Mouse (Mus musculus) spleen, postnatal 10 days (tissue): ENCODE results near the gene Dicer1.

ENCODE experiments used
- DNase-seq, 2 experiments: peaks; one replicate each; pipeline ENCODE4 v3.0.0; 2021 to 2022; ENCODE audit warnings: low spot score in 2 of 2

Dicer1 gene

GRCm38 (mm10) chr12:104751814-104752765 is at the start of gene Dicer1:
Gene Dicer1 (minus strand): TSS chr12:104751952.
- DNase-seq, result peak; percentile 96 to 98

GRCm38 (mm10) chr12:104799365-104799764 is 47.6 kb upstream of the Dicer1 start:
- peak in 1 of 2 experiments; percentile 48 for DNase-seq

- no peak for DNase-seq
These were observed 46.2 kb upstream of the Dicer1 start for GRCm38 (mm10) chr12:104797905-104798304.

GRCm38 (mm10) chr12:104796635-104797378 is 45.1 kb upstream of the Dicer1 start:
- DNase-seq, result no peak

GRCm38 (mm10) chr12:104794957-104795356 is 43.2 kb upstream of the Dicer1 start:
- no peak for DNase-seq

GRCm38 (mm10) chr12:104793486-104793885 is 41.7 kb upstream of the Dicer1 start:
- DNase-seq, result no peak

GRCm38 (mm10) chr12:104777603-104778002 is 25.9 kb upstream of the Dicer1 start:
- DNase-seq, result no peak

GRCm38 (mm10) chr12:104771941-104772340 is 20.2 kb upstream of the Dicer1 start:
- DNase-seq, result no peak

GRCm38 (mm10) chr12:104769201-104769785 is 17.5 kb upstream of the Dicer1 start:
- no peak for DNase-seq

GRCm38 (mm10) chr12:104767183-104767582 is 15.4 kb upstream of the Dicer1 start:
- DNase-seq, result peak in 1 of 2 experiments; percentile 28

GRCm38 (mm10) chr12:104765761-104766160 is 14.0 kb upstream of the Dicer1 start:
- no peak for DNase-seq

GRCm38 (mm10) chr12:104765116-104765515 is 13.4 kb upstream of the Dicer1 start:
- no peak for DNase-seq

GRCm38 (mm10) chr12:104763918-104764317 is 12.2 kb upstream of the Dicer1 start:
- DNase-seq, result no peak

- no peak for DNase-seq
These were observed 9.7 kb upstream of the Dicer1 start for GRCm38 (mm10) chr12:104761411-104761810.

- DNase-seq, result no peak
These were observed 6.3 kb upstream of the Dicer1 start for GRCm38 (mm10) chr12:104758066-104758465.

GRCm38 (mm10) chr12:104753686-104754085 is 1.9 kb upstream of the Dicer1 start:
- no peak for DNase-seq

- no peak for DNase-seq
These were observed 380 bp downstream of the Dicer1 start for GRCm38 (mm10) chr12:104751331-104751813.

GRCm38 (mm10) chr12:104748946-104749345 is 2.8 kb downstream of the Dicer1 start:
- no peak for DNase-seq

GRCm38 (mm10) chr12:104747252-104747651 is 4.5 kb downstream of the Dicer1 start:
- DNase-seq, result no peak

GRCm38 (mm10) chr12:104746601-104747000 is 5.2 kb downstream of the Dicer1 start:
- DNase-seq, result no peak

- no peak for DNase-seq
These were observed 8.1 kb downstream of the Dicer1 start for GRCm38 (mm10) chr12:104743687-104744086.

GRCm38 (mm10) chr12:104742247-104742646 is 9.5 kb downstream of the Dicer1 start:
- DNase-seq, result peak in 1 of 2 experiments; percentile 45
